Mouse (Mus musculus) thymus, postnatal 36 days (tissue): ENCODE results near the gene Tenm2.

Source experiments
- DNase-seq, 2 experiments: peaks; one replicate each; pipeline ENCODE4 v3.0.0; 2022; ENCODE audit warnings: mixed read lengths in 2 of 2

Gene Tenm2

DNA sequence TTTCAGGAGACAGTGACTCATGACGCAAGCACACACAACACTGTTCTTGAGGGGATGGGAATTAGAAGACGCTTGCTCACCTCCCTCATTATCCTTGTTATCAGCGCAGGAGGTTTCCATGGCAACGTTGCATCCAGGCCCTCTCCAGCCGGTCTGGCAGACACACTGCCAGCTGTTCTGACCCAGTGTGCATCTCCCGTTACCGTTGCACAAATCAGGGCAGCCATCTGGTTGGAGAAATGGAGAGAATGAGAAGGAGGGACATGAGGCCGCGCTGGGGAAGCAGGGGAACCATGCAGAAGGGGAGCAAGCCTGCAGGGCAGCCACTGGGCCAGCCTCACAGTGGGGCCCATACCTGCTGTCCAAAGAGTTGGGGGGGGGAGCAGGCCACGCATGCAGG lies 1129.1 kb downstream of the Tenm2 start:
- no peak for DNase-seq

DNA sequence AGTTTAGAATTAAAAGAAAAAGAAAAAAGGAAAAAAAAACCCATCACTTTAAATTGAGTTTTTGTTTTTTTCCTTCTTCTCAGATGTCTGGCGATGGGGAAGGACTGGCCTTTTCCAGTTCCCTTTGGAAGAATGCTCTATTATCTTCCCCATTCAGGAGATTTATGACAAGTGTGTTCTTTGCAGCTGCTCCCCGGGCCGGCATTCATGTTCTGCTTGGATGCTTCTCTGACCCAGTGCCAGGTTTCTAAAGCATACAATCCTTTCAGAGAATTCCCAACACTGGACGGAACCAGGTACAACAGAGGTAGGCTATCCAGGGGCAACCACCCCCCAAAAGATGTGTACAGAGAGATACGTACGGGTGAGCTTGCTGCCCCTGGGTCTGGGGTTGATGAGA lies 1132.2 kb downstream of the Tenm2 start:
- DNase-seq, result no peak

DNA sequence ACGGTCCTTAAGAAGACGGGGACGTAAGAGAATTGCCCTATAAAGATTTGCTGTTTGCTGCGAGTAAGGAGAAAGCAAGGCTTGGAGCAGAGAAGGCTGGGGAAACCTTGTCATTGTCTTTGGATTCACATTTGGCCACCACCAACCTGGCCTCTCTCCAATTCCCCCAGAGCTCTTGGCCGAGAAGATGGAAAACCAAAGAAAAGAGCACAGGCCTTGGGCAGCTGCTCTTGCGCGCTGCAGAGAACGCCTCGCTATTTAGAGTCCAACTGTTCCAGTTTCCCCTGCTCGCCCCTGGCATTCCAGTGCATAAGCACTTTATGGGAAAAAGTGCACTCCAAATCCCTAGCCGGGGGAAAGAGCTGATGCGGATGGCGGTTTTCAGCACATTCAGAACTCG lies 1139.5 kb downstream of the Tenm2 start:
- no peak for DNase-seq

DNA sequence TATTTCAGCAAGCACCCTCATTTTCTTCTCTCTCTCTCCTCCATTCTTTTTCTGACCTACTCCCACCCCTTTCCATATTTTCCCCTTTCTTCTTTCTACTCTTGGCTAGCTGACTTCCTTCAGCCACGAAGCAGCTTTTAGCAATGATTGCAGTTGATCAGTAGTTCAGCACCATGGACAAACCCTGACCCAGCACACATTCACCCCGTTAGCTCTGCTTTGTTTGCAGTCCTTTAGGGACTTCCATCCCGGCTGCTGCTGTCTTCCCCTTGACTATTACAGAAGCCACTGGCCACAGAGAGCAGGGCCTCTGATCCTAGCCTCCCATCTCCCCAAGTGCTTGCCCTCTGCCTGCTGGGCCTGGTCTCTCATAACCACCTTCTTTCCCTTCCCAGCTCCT lies 1145.6 kb downstream of the Tenm2 start:
- DNase-seq, result no peak

DNA sequence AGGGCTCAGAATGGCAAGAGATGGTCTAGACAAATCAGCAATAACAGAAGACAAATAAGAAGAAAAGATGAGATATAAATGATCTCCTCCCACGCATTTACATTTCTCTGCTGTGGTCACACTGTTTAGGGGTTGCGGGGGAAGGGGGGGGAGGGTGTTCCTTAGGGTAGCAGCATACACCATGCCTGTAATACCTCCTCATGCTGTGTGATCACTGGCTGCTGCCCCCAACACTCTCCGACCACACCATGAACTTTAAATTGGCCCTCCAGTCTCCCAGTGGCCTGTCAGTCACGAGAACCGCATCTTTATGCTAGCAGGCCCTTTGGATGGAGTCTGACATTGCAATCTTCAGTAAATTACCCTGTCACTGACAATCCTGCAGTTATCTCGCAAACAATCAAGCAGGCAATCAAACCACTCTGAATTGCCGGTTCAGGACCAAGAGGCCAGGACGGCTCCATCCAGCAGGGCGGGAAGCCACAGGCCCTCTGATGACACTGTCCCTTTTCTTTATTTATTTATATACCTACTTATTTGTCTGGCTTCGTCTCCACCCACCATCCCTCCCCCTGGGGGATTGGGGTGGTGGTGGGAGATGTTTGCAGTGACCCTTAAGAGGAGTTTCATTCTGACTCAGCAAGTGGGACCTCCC lies 1154.2 kb downstream of the Tenm2 start:
- DNase-seq, result no peak

DNA sequence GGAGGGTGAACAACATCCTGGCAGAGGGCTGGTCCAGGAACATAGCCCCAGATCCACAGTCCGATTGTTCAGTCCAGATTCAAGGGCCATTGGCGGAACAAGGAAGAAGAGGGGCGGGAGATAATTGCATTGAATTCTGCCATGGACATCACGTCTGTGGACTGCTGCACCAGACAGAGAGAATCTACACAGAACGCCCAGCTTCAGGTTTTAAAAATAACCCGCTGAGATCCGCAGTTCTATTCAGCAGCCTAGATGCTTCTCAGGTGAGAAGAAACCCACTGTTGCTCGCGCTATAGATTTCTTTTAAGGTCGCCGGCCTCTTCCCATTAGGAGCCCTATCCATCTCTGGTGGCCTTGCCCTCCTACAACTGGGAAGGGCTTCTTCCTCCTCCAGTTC lies 1155.0 kb downstream of the Tenm2 start:
- no peak for DNase-seq

DNA sequence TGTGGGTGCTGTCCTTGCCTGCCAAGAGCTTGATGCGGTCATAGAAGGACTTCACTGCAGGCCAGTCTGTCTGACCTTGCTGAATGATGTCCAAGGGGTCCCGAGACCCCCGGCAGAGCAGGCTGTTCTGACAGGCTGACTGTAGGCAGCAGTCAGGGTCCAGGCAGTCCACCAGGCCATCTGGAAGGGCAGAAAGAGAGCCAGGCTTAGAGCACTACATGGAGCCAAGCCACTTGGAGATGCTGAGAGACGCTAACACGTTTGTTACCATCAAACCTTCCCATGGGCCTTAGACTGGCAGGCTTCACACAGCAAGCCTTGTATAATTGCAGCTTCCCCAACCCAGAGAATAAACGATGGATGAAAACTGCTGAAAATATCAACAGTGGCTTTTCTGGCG lies 1157.4 kb downstream of the Tenm2 start:
- DNase-seq, result no peak

DNA sequence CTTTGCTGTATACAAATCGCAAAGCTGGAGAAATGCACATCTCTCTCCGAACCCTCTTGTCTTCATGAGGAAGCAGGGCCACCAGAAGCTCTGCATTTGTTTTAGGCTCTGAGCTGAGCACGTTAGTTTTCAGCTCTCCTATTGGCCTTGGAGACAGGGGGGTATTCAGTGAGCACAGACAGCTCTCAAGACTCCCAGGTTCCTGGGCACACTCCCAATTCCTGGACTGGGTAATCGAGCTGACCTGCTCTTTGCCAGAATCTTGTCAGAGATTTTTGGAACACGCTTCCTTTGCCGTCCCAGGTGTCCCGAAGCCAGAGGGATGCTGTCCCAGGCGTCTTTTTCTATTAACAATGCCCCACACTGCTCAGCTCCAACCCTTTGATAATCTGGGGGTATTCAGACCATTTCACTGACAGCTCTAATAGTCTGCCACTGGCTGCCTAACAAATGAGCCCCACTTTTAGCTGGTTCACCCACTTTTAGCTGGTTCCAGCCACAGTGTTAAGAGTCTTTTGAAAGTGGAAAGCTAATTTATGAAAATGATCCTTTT lies 1161.7 kb downstream of the Tenm2 start:
- DNase-seq, result no peak

DNA sequence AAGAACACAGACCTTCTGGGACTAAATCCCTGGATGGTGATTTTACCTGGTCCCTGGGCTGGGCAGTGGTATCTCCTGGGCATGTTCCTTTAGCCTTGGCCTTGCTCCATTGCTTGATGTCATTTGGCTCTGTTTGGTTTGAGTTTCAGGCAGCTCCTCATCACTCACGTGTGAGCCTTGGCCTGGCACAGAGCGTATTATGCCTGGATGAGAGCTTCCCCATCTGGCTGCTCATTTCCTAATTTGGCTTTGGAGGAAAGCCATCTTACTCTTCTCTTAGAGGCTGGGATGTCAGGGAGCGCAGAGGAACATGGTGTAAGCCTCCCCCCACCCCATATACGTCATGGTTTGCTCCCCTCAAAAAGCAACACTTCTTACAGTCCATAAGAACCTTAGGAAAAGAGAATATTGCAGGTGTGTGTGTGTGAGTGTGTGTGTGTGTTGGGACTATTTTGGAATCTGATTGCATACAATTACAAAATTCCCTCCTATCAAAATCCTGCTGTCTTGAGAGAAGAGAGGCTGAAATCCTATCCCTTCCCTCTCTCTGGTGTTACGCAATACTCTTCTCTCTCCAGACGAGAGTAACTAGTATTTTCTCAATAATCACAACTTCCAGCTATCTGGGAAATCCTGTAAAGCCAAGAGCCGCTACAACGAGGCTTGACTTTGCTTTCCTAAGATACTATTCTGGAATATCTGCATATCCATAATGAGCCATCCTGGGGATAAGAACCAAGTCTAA lies 1162.5 kb downstream of the Tenm2 start:
- no peak for DNase-seq

DNA sequence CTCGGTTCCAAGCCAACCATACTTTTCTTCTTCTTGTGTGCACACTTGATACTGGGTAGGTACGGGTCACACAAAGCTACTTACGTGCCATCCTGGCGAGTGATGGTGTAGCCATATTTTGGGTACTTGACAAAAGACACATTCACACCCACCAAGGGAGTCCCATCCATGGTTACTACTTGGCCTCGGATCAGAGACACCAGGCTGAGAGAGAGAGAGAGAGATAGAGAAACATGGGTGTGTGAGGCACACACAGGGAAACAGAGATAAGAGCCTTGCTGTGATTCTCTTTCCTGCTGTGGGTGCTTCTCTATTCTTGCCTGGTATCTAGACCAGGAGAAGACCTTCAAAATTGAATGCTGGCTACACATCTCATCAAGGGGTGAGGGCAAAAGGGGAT lies 1163.1 kb downstream of the Tenm2 start:
- no peak for DNase-seq

DNA sequence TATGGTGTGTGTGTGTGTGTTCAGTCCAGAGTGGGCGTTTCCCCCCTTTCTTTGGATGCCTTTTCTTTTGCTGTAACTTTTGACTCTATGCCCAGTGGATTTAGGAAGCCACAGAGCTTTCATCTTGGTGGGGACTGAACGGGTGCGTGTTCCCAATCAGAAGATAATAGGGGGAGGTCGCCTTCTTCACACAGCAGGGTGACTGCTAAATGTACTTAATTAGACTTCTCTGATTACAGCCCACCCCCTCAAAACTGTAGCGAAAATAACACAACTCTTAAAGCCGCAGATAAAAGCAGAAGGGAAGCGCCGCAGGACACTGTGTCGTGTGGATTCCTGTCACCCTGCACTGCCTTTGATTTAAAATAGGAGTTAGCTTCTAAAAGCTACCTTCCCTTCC lies 1163.7 kb downstream of the Tenm2 start:
- DNase-seq, result no peak

DNA sequence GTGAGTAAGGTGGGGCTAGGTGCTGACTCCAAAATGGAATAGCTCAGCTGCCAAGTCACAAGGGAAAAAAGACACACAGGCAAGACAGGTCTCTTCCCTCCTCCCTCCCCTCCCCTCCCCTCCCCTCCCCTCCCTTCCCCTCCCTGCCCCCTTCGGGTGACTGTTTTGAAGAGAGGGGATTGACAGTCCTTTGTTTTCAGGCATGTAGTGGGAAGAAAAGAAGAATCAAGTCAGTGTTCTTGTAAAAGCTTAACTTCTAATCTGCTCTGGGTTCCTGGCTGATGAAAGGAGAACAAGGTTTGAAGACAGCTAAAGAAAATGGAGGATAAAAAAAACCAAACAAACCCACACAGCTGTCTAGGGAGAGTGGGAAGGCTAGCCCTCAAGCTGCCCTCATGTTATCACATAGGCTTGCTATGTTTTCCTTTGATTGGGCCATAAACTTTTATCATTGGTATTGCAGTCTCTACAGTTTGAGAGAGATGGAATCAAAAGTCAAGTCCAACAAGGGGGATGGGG lies 1176.4 kb downstream of the Tenm2 start:
- DNase-seq, result no peak

DNA sequence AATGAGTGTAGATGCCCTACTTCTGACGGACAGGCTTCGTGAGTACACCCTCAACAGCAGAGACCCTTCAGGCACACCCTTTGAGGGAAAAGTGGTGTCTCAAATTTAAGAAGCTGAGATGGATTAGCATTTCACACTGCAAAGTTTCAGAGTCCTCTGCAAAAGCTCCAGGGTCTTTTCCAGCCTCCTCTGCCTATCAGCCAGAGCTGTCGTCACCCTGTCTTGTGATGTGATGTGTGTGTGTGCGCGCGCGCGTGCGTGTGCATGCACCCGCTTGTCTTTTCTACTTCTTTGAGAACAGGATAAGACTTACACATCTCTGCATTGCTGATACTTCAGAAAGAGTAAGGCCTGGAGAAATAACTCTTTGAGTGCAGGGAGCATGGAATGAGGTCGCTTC lies 1179.2 kb downstream of the Tenm2 start:
- no peak for DNase-seq

DNA sequence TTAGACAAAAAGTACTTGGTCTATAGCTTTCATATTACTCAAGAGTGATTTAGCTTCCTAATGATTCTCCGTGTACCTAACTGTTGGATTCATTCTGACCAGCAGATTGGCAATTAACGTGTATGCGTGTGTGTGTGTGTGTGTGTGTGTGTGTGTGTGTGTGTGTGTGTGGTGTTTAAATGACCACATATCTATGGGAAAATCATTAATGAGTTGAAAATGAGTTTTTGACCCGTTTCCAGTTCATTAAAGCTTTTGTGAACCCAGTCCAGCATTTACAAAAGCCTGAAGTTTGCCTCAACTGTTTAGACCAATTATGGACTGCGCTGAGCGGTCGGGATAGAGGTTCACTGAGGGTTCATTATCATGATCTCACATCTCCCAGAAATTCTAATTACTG lies 1181.4 kb downstream of the Tenm2 start:
- DNase-seq, result no peak

DNA sequence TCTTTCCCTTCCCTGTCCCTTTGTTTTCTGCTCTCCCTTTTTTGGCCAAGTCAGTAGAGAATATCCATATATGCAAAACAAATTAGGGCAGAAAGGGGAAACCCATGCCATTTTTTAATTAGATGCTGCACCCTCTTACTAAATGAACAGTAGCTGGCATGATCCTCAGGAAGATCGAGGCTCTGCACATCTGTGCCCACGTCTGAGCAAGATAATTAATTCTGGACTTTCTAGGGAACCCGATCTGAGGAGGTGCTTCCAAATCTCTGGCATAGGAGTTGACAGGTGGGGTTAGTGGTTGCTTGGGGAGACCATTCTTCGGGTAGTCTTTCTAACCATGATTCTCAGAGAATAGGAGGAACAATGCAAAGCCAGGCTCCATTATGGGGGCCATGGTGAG lies 1182.3 kb downstream of the Tenm2 start:
- no peak for DNase-seq

DNA sequence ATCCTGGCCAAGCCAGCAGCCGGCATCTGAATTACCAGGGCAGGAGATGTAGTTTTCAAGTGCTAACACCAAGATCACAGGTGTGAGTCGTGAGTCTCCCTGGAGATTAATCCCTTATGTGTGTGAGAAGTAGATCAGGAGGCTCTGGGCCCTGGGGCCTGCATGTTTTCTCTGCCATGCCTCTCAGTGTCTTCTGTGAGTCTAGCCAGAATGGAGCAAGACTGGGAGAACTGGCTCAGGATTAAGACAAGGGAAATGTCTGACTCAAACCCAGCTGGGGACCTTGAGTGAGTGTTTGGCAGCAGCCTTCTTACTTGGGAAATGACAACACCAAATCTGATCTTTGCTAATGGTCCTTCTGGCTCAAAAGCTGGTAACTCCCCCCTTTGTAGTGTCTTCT lies 1183.2 kb downstream of the Tenm2 start:
- no peak for DNase-seq

DNA sequence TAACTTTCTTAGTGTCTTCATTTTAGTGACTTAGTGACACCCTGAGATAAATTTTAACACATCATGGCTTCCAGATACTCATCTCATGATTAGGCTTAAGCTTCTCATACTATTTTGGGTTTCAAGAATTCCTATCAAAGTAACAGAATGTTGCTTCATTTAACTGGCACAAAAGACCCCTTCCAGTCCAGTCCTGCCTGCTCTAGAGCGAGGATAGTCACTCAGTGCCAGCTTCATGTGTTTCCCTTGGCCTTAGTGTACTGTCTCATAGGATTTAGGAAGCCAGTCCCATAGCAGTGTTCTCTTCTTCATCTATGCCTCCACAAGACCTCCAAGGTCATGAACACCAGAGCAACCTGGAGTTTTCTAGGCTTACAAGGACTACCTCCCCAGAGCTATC lies 1183.7 kb downstream of the Tenm2 start:
- DNase-seq, result no peak

DNA sequence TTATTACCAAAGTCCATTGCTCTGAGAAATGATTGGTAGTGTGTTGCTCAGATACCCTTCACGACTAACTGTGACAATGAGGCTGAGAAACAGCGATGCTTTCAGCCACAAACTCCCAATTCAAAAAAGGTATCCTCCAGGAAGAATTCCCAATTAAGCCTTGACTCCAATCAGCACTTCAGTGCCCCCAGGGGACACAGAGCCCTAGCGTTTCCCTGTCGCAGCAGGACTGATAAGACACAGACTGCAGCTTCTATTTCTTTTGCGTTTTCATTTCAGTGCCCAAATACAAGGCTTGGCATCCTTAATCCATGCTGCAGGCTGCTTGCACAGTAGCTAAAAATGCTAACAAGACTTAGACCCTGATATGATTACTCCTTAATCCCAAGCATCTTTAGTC lies 1186.2 kb downstream of the Tenm2 start:
- no peak for DNase-seq

DNA sequence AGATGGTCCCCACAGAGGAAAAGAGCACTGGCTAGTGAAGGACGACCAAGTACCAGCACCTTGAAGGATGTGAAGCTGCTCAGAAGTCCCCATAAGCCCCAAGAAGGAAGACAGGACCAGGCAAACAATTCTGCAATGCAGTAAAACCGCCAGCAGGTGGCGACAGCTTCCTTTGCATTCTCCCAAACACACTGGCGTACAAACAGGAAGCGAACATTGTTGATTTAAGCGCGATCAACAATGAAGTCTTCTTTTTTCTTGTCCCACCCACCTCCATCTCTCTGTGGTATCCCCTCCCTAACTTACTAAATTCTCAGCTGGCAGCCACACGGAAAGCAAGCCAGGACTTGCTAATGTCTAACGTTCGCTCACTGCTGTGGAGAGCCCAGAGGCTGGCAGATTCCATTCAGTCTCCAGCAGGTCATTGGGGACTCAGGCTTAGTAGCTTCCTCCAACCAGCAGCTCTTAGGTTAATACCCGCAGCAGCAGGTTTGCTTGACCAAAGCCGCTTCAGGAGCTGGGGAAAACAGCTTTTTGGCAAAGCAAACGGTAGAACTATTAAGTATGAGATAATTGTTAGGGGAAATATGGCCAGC lies 1190.0 kb downstream of the Tenm2 start:
- peak; percentile 14 to 29 for DNase-seq

DNA sequence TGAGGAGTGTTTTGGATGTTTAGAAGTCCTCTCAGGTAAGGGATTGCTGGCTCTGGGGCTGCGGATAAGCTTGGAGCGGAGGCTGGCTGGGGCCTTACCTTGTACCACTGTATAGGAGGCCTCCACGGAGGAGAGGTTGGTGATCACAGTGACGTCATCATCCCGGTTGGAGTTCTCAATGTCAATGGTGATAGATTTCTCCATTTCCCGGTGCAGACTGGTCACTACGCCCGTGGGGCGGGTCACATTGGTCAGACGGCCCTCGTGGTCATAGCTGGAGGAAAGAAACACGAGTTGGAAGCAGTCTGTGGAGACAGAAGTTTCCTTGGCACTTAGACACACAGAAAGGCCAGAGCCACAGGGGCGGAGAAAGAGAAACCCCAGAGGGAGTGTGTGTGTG lies 1194.4 kb downstream of the Tenm2 start:
- DNase-seq, result no peak

DNA sequence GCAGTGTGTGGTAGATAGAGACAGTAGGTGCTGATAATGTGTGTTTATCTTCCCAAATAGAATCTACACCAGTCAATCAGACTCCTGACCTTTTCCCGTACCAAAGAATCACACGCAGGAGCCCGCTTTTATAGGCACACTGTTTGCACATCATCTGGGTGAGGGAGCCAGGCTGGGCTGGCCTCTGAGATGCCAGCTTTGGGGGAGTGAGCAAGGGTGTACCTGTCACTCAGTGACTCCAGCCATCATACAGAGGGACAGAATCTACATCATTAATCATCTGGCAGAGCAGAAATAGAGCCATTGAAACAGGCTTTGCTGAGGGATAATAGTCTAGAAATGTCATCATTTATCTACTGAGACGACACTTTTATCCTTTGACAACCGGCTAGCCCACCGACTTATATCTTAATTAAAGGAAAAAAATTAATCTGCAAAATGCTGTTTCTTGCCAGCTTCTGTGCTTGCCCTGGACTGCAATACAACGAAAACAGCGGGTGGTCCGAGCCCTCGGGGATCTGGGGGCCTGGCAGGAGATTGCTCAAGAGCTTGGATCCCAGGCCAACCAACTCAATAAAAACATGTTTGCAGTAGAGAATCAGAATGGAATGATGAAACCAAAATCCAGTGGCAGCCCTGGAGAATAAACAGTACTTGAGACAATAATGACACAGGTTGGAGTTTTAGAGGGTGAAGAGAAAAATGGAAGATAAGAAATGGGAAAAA lies 1195.1 kb downstream of the Tenm2 start:
- DNase-seq, result no peak

DNA sequence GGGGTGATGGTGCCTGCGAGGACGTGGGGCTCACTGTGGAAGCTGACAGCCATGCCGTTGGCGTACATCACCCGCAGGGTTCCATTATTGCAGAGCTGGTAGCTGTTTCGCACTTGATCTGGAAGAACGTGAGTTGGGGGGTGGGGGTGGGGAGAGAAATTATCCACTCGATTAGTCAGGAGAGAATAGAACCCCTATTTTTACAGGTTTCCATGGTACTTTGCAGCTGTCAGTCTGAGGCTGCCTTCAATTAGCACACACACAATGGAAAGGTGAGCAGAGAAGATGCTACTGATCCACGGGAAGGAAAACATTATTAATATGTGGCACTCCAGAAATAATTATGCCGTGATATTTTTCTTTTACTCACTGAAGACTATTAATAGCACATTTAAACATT lies 1195.9 kb downstream of the Tenm2 start:
- DNase-seq, result no peak

DNA sequence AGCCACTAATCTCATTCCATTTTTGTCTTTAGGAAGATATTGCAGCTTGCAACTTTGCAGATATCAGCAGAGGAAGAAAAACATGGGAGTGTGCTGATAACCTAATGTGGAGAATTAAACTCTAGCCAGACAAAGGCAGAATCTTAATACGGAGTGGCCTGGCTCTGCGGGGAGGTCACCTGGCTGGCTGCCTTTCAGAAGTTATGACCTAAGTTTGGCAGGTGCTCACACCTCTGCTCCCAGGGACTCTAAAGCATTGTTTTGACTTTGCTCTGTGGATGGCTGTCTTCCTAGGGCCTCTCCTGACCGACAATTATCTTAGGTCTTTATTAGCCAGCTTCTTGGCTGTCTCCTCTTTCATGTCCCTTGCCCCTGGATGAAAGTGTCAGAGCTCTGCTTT lies 1197.4 kb downstream of the Tenm2 start:
- no peak for DNase-seq
